In genomic region chr10:5633672-5634200, GRCm38 (mm10) we compare ENCODE assay signal across 17 mouse cellular contexts. TPM values are rescaled to one million over a fixed set of nuclear protein-coding genes. Genes with fewer than 3 reads are reported as not detected.
A peak's percentile ranks its signal among the peaks of the same experiment; 100 is the strongest.
DNase-seq lines count a peak whose midpoint lies in the region; ATAC-seq and TF ChIP-seq lines count a peak whose summit lies in the region.
"Had no signal": no experiment of that assay in that cellular context is flagged by ENCODE, and none has a peak within 500 bp of the region (broad histone marks: within the 10 kb centered on the region; RNA-seq: fewer than 3 reads in every experiment).

No protein-coding gene starts in this region.

- no peak overlapping the region for H3K4me2 ChIP-seq in neural tube, embryonic 15.5 days
- no peak overlapping the region for H3K4me2 ChIP-seq in forebrain, postnatal 0 days (ENCODE audit: low read depth)
- H3K4me2 ChIP-seq: liver, embryonic 13.5 days; midbrain, embryonic 11.5 days had no signal

- no peak overlapping the region for H3K27ac ChIP-seq in heart, embryonic 10.5 days
- H3K27ac ChIP-seq in neural tube, embryonic 15.5 days (replicated peaks): no peak overlapping the region
- H3K27ac ChIP-seq in forebrain, postnatal 0 days (ENCODE audit: low read depth, low read length): no peak overlapping the region
- H3K27ac ChIP-seq: embryonic facial prominence, embryonic 10.5 days; kidney, postnatal 0 days; liver, embryonic 13.5 days had no signal

- H3K4me3 ChIP-seq in heart, embryonic 10.5 days: no peak overlapping the region
- H3K4me3 ChIP-seq in neural tube, embryonic 15.5 days (replicated peaks): no peak overlapping the region
- H3K4me3 ChIP-seq in forebrain, postnatal 0 days (ENCODE audit: low read depth, low read length): no peak overlapping the region
- H3K4me3 ChIP-seq: embryonic facial prominence, embryonic 10.5 days; liver, embryonic 13.5 days had no signal

- DNase-seq in heart, adult 18-20 months: peak; percentile 7 to 8
- DNase-seq in heart, embryonic 10.5 days (ENCODE audit: low spot score): no peak
- DNase-seq in 3134 (ENCODE audit: extremely low read depth, insufficient read length, low spot score): peak; percentile 31
- DNase-seq in adrenal gland, adult 2 months: peak; percentile 63
- DNase-seq in cerebellum, adult 8-10 months: peak; percentile 32
- DNase-seq in spleen, adult 18-20 months: no peak
- no peak for DNase-seq in forebrain, postnatal 0 days
- DNase-seq: liver, embryonic 13.5 days had no signal

- H3K9ac ChIP-seq in neural tube, embryonic 15.5 days (replicated peaks): no peak overlapping the region
- no peak overlapping the region for H3K9ac ChIP-seq in forebrain, postnatal 0 days
- H3K9ac ChIP-seq: liver, embryonic 13.5 days had no signal

- no peaks in the 10 kb centered on the region for H3K36me3 ChIP-seq in heart, embryonic 10.5 days
- H3K36me3 ChIP-seq in neural tube, embryonic 15.5 days: no peaks in the 10 kb centered on the region
- no peaks in the 10 kb centered on the region for H3K36me3 ChIP-seq in forebrain, postnatal 0 days (ENCODE audit: insufficient read depth)
- H3K36me3 ChIP-seq: embryonic facial prominence, embryonic 10.5 days; G1E; liver, embryonic 13.5 days had no signal

- no peaks in the 10 kb centered on the region for H3K27me3 ChIP-seq in heart, embryonic 10.5 days (ENCODE audit: insufficient read depth, poor library complexity, severe bottlenecking)
- no peaks in the 10 kb centered on the region for H3K27me3 ChIP-seq in neural tube, embryonic 15.5 days (replicated peaks)
- no peaks in the 10 kb centered on the region for H3K27me3 ChIP-seq in forebrain, postnatal 0 days (ENCODE audit: insufficient read depth, low read length)
- H3K27me3 ChIP-seq: liver, embryonic 13.5 days had no signal

- no peak for TF ChIP-seq CTCF in forebrain, postnatal 0 days (IDR thresholded peaks at IDR 0.05; ENCODE audit: low read depth)

- H3K4me1 ChIP-seq in heart, embryonic 10.5 days: no peaks in the 10 kb centered on the region
- no peaks in the 10 kb centered on the region for H3K4me1 ChIP-seq in neural tube, embryonic 15.5 days
- no peaks in the 10 kb centered on the region for H3K4me1 ChIP-seq in forebrain, postnatal 0 days (ENCODE audit: insufficient read depth)
- H3K4me1 ChIP-seq: embryonic facial prominence, embryonic 10.5 days; liver, embryonic 13.5 days had no signal

- ATAC-seq in neural tube, embryonic 15.5 days (ENCODE audit: low FRiP score): no peak
- no peak for ATAC-seq in forebrain, postnatal 0 days
- ATAC-seq: inflammation-experienced regulatory T-cells, adult 6 months; lung, postnatal 0 days had no signal

- H3K9me3 ChIP-seq in heart, embryonic 10.5 days: no peaks in the 10 kb centered on the region
- H3K9me3 ChIP-seq in neural tube, embryonic 15.5 days (replicated peaks): no peaks in the 10 kb centered on the region
- H3K9me3 ChIP-seq in forebrain, postnatal 0 days (ENCODE audit: low read length): 0 out of 2 replicates have a peak, but pooled peaks cover 6% of the 10 kb centered on the region
- H3K9me3 ChIP-seq: embryonic facial prominence, embryonic 10.5 days; G1E; liver, embryonic 13.5 days had no signal

- WGBS in heart, embryonic 10.5 days: 72% methylated on average over 4 of the region's 4 CpGs
- WGBS in neural tube, embryonic 15.5 days: 80% methylated on average over 4 of the region's 4 CpGs
- WGBS in forebrain, postnatal 0 days: 83% methylated on average over 4 of the region's 4 CpGs

RNA-seq across cellular contexts. Expression of gene Vip, which starts 5.3 kb away (rescaled TPM):
- not detected for total RNA-seq in heart, adult 18-20 months (2021)
- not detected in 2 replicates for polyA plus RNA-seq in heart, embryonic 10.5 days (2016; fragmentation: Nextera tagmentation; extraction: Ambion mirVana)
- total RNA-seq in adrenal gland, adult 2 months (2021): under 1 TPM; 0.32 to 0.62 TPM
- polyA plus RNA-seq in adrenal gland, adult 2 months (2012; rRNA removed): 0.08 TPM in 1 of 2 replicates, not detected in the other
- polyA plus RNA-seq in neural tube, embryonic 15.5 days (2015; fragmentation: Nextera tagmentation; extraction: Ambion mirVana): 0.93 and 3.0 TPM in 2 replicates
- 0.90 and 2.0 TPM in 2 replicates for total RNA-seq in forebrain, postnatal 0 days (2014; rRNA removed)
- 0.76 and 0.84 TPM in 2 replicates for polyA plus RNA-seq in forebrain, postnatal 0 days (2015; fragmentation: Nextera tagmentation; extraction: Ambion mirVana)
- total RNA-seq: granulocyte monocyte progenitor cell, adult 5-6 weeks; heart, postnatal 14 days had no signal
- polyA plus RNA-seq: embryonic facial prominence, embryonic 10.5 days; G1E; inflammation-experienced regulatory T-cells, adult 6 months had no signal

RNA-seq across cellular contexts. Expression of gene Myct1, which starts 40.2 kb away (rescaled TPM):
- 1 to 10 TPM; 7.5 to 9.0 TPM for total RNA-seq in heart, adult 18-20 months (2021)
- polyA plus RNA-seq in heart, embryonic 10.5 days (2016; fragmentation: Nextera tagmentation; extraction: Ambion mirVana): 2.0 and 3.5 TPM in 2 replicates
- total RNA-seq in adrenal gland, adult 2 months (2021): 1 to 10 TPM; 1.8 to 5.1 TPM
- 1.9 and 2.7 TPM in 2 replicates for polyA plus RNA-seq in adrenal gland, adult 2 months (2012; rRNA removed)
- 1.0 and 1.2 TPM in 2 replicates for polyA plus RNA-seq in neural tube, embryonic 15.5 days (2015; fragmentation: Nextera tagmentation; extraction: Ambion mirVana)
- total RNA-seq in forebrain, postnatal 0 days (2014; rRNA removed): 0.54 and 0.90 TPM in 2 replicates
- polyA plus RNA-seq in forebrain, postnatal 0 days (2015; fragmentation: Nextera tagmentation; extraction: Ambion mirVana): 0.79 and 0.81 TPM in 2 replicates
- polyA plus RNA-seq: inflammation-experienced regulatory T-cells, adult 6 months had no signal

Comparison
In these comparisons a context has a peak if more than half of its experiments do, and no peak if none do; other contexts are left out.
1. DNase-seq: peak in heart, adult 18-20 months (2 of 2), 3134 (single experiment), adrenal gland, adult 2 months (single experiment) and cerebellum, adult 8-10 months (single experiment); none in heart, embryonic 10.5 days (single experiment), spleen, adult 18-20 months (0 of 2) and forebrain, postnatal 0 days (single experiment).